Mouse (Mus musculus): Measurements from ENCODE around the gene Esr1.
A peak's percentile ranks its signal among the peaks of the same experiment; 100 is the strongest.

Esr1 gene

DNA sequence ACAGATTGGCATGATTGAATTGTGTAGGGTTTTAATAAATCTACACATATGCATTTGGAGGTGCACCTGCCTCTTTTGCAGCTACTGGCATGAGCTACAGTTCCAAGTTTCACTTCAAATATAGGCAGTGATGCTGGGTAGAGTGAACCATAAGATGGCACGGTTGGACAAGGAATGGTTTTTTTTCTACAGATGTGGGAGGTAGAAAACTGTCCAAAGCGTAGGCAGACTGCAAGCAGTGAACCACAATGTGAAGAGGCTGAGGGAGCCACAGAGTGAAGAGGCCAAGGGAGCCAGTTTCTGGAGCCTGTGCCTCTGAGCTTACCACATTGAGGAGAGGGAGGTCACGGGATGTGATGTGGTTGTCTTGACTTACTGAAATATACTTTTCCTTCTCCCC is 238.5 kb downstream of the Esr1 start:
- no peak for DNase-seq

DNA sequence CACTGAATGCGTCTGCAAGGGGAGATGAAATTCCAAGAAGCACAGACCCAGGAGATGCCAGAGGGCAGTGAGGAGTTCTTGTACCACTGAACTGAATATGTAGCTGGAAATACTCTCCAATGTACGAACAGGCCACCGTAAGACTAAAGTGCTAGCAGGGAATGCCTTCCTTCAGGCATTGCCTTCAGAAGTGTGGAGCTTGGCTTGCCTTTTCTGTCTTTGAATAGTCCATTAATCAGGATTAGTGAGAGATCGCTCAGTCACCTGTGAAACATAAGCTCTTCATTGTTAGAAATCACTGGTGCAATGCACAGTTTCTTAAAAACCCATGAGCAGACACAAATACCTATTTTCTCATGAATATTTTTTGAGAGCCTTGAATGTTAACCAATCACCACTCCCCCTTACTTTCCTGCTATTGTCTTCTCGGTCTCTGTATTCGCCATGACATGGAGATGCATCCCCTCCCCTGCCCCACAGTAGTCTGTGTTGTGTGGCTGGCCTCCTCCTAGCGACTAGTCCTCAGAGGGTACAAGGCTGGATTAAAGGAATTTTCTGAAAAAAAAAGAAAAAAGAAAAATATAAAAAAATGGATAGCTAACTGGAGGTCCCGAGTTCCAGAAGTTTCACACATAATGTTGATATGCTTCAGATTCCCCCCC is 263.8 kb downstream of the Esr1 start:
- DNase-seq = no peak

- DNase-seq = peak; percentile 5
These were observed 270.0 kb downstream of the Esr1 start for GRCm38 (mm10) chr10:4881391-4881790.

GRCm38 (mm10) chr10:4885506-4885905 is 274.1 kb downstream of the Esr1 start:
- no peak for DNase-seq

GRCm38 (mm10) chr10:4885961-4886360 is 274.6 kb downstream of the Esr1 start:
- DNase-seq = no peak

DNA sequence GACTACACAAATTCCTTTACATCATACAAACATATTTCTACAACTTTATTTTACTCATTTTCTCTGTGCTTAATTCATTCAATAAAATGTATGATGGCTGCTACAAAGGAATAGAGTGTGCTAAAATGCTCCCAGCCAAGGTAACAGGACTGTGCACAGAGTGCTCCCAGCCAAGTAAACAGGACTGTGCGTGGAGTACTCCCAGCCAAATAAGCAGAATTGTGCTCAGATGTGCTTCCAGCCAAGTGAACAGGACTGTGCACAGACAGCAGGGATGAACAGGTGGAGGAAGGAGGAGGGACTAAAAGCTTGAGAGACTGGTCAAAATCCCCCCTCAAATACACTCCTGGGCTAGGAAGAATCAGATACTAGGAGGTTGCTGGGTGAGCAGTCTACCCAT is 282.1 kb downstream of the Esr1 start:
- DNase-seq = no peak

DNA sequence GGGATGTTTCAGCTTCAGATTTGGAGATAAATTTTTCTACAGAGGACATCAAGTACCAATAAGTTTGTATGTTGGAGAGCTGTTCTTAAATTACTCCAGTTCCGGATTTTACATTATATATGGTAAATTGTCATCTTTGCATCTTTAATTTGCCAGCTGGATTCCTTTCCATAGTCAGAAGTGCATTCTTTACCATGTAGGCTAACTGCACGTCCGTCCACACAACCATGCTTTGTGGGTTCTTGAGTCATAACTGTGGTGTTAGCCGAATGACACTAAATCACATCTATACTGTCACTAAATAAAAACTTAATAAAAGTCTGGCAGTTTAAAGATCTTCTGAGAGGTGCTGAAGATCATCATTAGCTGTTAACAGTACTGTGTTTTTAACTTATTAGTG is 286.4 kb downstream of the Esr1 start:
- no peak for DNase-seq

DNA sequence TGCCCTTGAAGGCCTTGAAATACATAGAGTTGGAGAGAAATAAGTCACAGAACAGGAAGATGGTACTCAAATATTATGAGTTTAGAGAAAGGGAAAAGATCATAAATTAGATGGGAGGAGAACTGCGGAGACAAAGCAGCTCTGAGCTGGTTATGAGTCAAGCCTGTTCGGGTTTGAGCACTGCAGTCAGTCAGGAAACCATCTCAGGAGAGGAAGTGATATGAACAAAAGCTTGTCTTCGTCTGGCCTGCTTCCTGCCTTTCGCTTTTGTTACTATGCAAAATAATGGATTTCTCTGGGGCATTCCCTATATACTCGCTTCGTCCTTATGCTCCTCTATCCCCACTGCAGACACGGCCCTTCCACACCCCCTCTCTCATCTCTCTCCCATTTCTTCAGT is 288.9 kb downstream of the Esr1 start:
- DNase-seq = no peak

- no peak for DNase-seq
These were observed 297.9 kb downstream of the Esr1 start for GRCm38 (mm10) chr10:4909271-4909670.

- no peak for DNase-seq
These were observed 299.1 kb downstream of the Esr1 start for GRCm38 (mm10) chr10:4910451-4910850.

DNA sequence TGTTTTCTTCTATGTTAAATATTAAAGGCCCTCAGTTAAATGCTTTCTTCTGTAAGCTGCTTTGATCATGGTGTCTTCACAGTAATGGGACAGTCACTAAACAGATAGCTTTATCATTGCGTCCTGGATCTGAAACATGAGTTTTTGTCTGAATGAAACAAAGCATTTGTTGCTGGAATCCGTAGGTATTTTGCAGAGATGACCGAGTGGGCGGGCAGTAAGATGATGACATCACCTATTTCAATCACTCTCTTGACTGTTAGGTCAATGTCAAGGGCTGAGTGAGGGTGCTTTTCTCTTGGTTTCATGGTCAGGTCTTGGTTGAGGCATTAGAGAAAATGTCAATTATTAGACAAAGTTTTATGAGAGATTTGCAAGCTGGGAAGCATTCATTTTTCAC is 307.7 kb downstream of the Esr1 start:
- no peak for DNase-seq

GRCm38 (mm10) chr10:4923616-4924015 is 312.2 kb downstream of the Esr1 start:
- no peak for DNase-seq

DNA sequence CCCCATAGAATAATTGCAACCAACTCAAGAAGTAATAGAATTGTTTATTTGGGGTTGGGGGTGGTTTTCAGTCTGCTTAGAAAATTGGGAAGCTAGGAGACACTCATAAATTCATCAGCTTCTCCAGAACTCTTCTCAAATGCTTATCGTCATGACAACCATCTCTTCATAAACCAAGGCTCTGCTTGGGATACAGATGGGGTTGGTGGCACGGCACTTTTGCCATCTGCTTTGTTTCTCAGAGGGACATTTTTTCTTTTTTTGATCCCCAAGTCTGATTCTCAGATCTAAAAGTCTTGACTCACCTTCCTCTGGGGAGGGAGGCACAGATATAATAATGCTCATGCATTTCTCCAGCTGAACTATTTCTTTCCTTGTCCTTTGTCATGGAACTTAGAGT is 313.0 kb downstream of the Esr1 start:
- DNase-seq = no peak

DNA sequence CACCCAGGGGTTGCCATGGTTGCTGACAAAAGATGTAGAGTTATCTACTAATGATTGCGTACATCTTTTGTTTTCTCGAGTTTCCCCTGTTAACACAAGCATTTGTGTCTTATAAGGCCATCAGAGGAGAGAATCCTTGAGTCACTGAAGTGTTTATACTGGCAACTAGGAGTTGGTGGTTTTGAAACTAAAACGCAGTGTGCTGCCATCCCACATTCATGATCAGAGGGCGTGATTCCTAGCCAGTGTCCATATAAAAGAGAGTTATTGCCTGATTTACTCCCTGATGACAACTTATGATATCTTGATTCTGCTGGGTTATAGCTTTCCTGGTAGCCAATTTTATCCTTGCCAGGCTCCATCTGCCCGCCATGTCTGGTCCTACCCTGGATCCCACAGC is 331.8 kb downstream of the Esr1 start:
- no peak for DNase-seq

GRCm38 (mm10) chr10:4944725-4945124 is 333.3 kb downstream of the Esr1 start:
- DNase-seq = no peak

- no peak for DNase-seq
These were observed 354.4 kb downstream of the Esr1 start for GRCm38 (mm10) chr10:4965768-4966167.

GRCm38 (mm10) chr10:4971156-4971555 is 359.8 kb downstream of the Esr1 start:
- DNase-seq = no peak

DNA sequence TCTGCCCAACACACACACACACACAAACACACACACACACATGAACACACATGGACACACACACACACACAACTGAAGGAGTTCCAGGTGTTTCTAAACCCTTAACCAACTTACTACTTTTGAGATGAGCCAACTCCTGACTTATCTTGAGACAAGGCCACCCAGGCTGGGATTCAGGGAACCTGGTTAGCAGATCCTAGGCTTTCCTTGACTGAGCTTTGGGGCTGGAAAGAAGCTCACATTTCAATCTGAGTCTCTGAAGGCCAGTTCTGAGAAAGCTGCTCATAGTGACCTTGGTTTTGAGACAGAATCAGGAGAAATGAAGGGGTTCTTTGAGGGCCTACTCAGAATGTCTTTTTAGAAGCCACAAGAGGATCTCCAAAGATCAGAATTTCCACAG is 360.2 kb downstream of the Esr1 start:
- no peak for DNase-seq

DNA sequence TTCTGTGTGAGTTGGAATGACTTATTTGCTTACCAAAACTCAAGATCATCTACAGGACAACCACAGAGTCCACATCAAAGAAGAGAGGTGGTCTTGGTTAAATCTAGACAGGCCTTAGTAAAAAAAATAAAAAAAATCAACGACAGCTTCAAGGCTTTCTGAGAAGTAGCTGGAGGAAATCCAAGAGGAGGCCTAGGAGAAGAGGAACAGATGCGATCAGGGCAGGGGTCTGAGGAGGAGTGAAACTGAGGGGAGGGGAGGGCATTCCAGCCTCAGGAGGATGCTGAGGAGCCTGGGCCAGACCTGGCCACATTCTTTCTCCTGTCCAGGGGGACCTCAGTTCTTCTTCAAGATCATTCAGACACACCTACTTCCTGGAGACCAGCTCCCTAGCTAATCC is 360.6 kb downstream of the Esr1 start:
- DNase-seq = no peak

- DNase-seq = no peak
These were observed 362.9 kb downstream of the Esr1 start for GRCm38 (mm10) chr10:4974246-4974645.

GRCm38 (mm10) chr10:4976557-4976956 is 365.2 kb downstream of the Esr1 start:
- DNase-seq = no peak

DNA sequence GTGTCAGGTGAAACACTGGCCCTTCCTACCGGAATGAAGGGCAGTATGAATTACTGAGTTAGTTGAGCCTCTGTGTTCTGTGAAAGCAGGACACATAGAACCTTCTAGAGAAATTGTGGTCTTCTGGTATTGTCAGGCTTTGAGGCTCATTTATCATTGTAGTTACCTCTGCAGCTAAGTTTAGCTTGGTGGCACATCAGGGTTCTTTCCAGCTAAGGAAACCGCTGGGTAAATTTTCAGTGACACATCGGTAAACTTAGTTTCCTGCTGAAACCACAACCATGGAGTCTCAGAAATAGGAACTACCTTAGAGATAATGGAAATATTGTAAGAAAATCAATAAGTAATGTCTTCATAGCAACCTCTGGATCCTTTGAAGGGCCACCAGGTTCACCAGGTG is 366.0 kb downstream of the Esr1 start:
- no peak for DNase-seq

- no peak for DNase-seq
These were observed 372.5 kb downstream of the Esr1 start for GRCm38 (mm10) chr10:4983919-4984318.

DNA sequence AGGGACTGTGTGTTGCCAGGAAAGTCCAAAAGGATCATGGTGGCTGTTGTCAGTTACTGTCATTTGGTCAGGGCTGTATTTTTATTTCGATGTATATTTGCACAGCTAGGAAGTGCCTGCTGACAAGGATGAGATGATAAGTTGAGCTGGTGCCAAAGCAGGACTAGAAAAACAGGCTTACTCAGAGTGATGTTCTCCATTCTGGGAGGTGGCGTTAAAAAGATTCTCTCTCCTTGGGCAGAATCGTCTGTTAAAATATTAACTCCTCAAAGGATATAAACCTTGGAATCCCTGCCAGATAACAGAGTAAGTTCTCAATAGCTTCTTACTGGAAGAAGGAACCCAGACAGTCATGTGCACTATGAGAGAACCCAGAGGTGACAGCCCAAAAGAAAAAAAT is 382.4 kb downstream of the Esr1 start:
- DNase-seq = no peak

DNA sequence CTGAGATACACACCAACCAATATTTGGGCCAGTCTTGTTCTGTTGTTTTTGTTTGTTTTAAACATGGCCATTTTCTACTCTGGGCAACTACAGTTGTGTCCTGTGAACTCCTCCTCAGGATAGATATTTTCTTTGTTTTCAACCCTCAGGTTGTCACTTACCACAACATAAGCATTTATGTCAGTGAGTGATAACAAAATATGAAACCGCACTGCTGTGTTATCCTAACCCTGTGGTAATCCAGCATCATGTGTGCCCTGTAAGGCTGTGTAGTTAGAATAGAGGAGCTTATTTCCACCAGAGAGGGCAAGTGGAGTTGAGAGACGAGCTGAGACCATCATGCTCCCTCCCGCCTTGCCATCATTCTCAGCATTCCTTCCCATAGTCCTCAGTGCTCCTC is 385.2 kb downstream of the Esr1 start:
- DNase-seq = no peak
